Mouse (Mus musculus): Measurements from ENCODE around the gene Emp2.
"Not testable (repeated sequence)": the region's sequence is repeated elsewhere in the genome, so short reads cannot be mapped to it uniquely, and the experiment has no call there.

Emp2 gene

GRCm38 (mm10) chr16:10316493-10317196, 2.9 kb upstream of the Emp2 start:
- no peak for DNase-seq

DNA sequence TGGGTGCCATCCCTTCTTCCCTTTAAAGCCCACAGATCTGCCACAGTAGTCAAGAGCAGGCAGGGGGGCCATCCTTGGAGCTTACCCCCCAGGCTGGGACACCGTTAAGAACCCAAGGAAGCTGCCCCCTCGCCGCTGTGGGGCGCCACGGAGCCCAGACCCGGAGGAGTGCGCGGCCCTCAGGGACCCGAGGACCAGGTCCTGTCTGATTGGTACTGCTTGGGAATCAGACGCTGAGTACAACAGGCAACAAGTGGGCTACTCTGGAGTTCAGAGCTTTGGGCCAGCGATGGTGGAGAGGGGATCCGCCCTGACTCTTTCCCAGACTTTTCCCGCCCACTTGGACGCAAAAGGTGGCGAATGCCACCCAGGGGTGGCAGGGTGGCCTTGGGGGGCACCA, 542 bp downstream of the Emp2 start:
- no peak for DNase-seq

GRCm38 (mm10) chr16:10311989-10312388, 1.8 kb downstream of the Emp2 start:
- no peak for DNase-seq

DNA sequence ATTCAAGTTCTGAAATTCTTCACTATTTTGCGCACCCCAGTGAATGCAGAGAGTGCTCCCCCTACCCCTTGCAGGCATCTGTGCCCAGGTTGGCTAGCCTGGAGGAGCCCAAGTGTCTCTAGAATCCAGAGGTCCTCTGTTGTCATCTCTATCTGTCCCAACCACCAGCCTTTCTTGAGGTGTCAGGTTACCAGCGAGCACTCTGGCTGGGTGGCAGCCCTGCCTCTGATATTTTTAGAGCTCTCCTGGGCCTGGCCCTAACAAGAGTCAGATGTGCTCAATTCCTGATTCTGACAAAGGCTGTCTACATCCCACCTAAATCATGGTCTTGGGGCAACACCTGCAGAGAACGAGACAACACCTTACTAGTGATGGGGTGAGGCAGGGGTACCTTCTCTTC, 2.7 kb downstream of the Emp2 start:
- DNase-seq, result no peak

GRCm38 (mm10) chr16:10310507-10310906, 3.3 kb downstream of the Emp2 start:
- DNase-seq, result no peak

GRCm38 (mm10) chr16:10307351-10307750, 6.4 kb downstream of the Emp2 start:
- no peak for DNase-seq

GRCm38 (mm10) chr16:10306101-10306500, 7.7 kb downstream of the Emp2 start:
- no peak for DNase-seq

- no peak for DNase-seq
These were observed 12.4 kb downstream of the Emp2 start for GRCm38 (mm10) chr16:10301337-10301736.

GRCm38 (mm10) chr16:10300231-10301186, 13.3 kb downstream of the Emp2 start:
- no peak for DNase-seq

GRCm38 (mm10) chr16:10299637-10300036, 14.1 kb downstream of the Emp2 start:
- DNase-seq, result no peak

GRCm38 (mm10) chr16:10297696-10298644, 15.8 kb downstream of the Emp2 start:
- no peak for DNase-seq

DNA sequence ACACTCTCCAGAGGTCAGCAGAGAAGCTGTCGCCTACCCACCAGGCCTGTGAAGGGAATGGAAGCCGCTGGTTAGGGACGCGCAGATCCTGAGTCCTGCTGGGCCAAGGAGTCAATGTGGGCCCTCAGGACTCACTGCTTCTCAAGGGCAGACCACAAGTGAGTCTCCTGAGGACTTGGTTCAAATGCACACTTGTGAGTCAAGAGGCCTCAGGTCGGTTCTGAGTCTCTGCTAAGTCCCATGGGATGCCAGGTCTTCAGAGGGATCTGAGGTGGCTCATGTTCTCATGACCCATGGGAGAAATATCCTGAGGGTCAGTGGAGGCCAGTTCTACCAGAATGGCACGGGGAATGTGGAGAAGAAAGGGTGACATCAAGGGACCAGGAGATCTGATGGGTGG, 25.7 kb downstream of the Emp2 start:
- no peak for DNase-seq

DNA sequence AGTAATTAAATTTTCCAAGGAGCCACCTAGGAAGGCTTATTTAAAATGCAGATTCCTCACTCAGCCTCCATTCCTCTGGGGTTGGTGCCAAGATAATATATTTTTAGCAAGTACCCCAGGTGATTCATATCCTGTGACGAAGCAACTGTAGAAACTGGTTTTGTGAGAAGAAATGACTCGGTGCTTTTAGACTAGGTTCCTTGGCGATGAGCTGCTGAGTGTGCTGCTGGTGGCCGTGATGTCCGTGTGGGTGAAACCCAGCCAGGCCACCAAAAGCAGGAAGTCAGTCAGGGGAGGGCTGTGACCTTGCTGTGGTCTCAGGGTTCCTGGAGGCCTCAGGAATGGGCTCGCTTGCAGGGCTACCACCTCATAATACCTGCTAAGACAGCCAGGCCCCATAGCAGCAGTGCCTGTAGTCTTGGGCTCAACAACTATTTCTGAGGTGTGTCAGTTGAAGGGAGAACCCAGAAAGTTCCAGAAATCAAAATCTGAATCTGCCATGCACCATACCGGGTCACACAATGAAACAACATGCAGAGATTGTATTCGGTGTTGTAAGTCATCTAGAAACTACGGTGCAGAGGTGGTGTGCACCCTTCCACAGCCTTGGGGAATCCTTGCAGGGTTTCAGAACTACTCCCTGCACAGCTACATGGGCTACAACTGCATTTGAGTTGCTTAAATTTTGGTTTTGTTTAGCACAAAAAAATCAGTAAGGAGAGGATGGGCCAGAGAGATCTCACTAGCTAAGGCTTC, 27.1 kb downstream of the Emp2 start:
- DNase-seq, result no peak

GRCm38 (mm10) chr16:10281890-10282289, 31.9 kb downstream of the Emp2 start:
- no peak for DNase-seq

- peak; percentile 71 for DNase-seq
These were observed 33.3 kb downstream of the Emp2 start for GRCm38 (mm10) chr16:10280286-10280951.

DNA sequence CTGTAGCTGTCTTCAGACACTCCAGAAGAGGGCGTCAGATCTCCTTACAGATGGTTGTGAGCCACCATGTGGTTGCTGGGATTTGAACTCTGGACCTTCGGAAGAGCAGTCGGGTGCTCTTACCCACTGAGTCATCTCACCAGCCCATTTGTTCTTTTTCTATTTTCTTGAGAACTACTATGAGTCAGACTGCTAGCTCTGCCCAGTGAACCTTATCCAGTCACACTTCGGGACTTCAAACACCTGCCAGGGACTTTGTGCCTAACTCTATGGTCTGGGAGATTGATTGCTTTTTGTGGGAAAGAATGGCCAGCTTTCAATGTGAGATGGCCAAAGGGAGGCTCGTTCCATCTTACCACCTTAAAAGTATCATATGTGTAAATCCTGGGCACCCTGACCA, 37.0 kb downstream of the Emp2 start:
- not testable (repeated sequence) for DNase-seq

DNA sequence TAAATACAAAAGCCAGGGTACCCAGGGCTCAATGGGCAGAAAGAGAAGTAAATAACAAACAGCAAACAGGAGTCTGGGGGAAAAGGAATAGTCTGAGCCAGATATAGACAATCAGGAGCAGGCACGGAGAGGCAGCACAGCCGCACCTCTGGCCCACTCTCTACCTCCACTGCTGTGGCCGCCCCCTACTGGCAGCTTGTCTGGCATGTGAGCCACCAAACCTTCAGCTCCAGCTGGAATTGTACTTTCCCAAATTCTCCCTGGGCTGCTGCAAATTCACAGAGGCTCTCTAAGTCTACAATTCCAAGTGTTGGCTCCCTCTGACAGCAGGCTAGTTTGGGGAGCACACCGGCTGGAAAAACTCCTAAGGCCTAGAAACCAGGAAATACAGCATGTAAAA, 39.3 kb downstream of the Emp2 start:
- no peak for DNase-seq

DNA sequence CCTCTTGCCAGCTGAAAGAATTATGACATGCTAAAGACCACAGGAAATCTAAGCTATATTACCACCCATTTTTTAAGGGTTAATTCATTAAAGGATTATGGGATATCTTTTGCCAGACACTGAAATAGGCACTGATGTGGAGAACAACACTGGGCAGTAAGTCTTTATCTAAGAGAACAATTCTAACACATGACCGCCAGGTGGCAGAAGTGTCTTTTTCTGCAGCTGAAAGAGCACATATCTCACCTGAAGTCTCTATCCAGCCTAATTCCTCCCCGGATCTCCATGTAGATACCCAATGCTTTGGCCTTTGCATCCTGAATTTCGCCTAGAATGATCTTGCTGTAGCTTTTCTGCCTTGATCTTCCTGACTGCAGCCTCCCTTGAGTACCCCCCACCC, 41.5 kb downstream of the Emp2 start:
- DNase-seq, result peak; percentile 42

DNA sequence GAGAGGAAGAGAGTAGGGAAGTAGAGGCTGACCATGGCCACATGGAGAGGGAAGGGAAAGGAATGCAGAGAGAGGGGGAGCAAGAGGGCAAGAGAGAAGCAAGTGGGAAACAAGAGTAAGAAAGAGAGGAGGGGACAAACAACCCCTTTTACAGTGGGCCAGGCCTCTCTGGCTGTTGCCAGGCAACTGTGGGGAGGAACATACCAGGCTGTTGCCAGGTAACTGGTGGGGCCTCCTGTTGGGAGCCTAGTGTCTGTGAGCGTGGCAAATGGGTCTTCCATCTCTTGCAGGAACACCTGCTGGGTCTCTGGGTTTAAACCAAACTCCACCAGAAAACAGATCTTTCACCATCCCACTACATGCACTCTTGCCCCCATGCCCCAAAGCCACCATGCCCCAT, 59.8 kb downstream of the Emp2 start:
- no peak for DNase-seq

- DNase-seq, result no peak
These were observed 77.2 kb downstream of the Emp2 start for GRCm38 (mm10) chr16:10236601-10237000.
